Mouse (Mus musculus) cerebellum, adult 2 months (tissue): Measurements from ENCODE around the gene Tmco3. TPM values are rescaled to one million over a fixed set of nuclear protein-coding genes. Genes with fewer than 3 reads are reported as not detected.

Experiments used
- DNase-seq, 2 experiments: peaks; one replicate each; pipeline ENCODE4 v3.0.0; 2021
- H3K27ac ChIP-seq: fragments of 200-500 bp; 2 replicates; pipeline ENCODE4 v1.5.1; 2012; ENCODE audit warnings: low read length, control low read depth, inconsistent platforms; ENCODE audit not compliant: insufficient read depth
- H3K27me3 ChIP-seq: fragments of 200-500 bp; 2 replicates; pipeline ENCODE4 v1.6.1; 2012; ENCODE audit warnings: inconsistent platforms, mild to moderate bottlenecking, low read length, moderate library complexity; ENCODE audit not compliant: control insufficient read depth, insufficient read depth
- H3K4me1 ChIP-seq: fragments of 200-500 bp; 2 replicates; pipeline ENCODE4 v1.6.1; 2011; ENCODE audit warnings: low read length; ENCODE audit not compliant: control insufficient read depth, insufficient read depth
- H3K4me3 ChIP-seq: fragments of 200-500 bp; replicated peaks from 2 replicates; pipeline ENCODE3; 2011; ENCODE audit warnings: mild to moderate bottlenecking, low read depth, low read length, control low read depth; ENCODE audit not compliant: insufficient read depth
- CTCF ChIP-seq: fragments of 200-500 bp; IDR thresholded peaks from 2 replicates; pipeline ENCODE4 v1.5.1; 2011; ENCODE audit warnings: low read depth, mild to moderate bottlenecking, control low read depth, low read length, moderate library complexity, borderline replicate concordance; ENCODE audit not compliant: insufficient read depth
- POLR2A ChIP-seq: fragments of 200-500 bp; IDR thresholded peaks from 2 replicates; pipeline ENCODE4 v1.6.1; 2011; ENCODE audit warnings: low read length, control low read depth, borderline replicate concordance; ENCODE audit not compliant: insufficient read depth
- WGBS: fragments of 180-500 bp; shearing (Covaris S2); methylation state at CpG from one replicate; pipeline ENCODE4 v1.1.7; 2018; 5-methylcytosine and 5-hydroxymethylcytosine counted together
- polyA plus RNA-seq: library from polyadenylated mRNA; depleted of rRNA; stranded (reverse); fragments of >200 nt; gene quantifications from 2 replicates; pipeline ENCODE4 v1.2.3, GENCODE M21; 2012

The Tmco3 gene
- polyA plus RNA-seq, 1 experiment, result 55.2 TPM

DNA sequence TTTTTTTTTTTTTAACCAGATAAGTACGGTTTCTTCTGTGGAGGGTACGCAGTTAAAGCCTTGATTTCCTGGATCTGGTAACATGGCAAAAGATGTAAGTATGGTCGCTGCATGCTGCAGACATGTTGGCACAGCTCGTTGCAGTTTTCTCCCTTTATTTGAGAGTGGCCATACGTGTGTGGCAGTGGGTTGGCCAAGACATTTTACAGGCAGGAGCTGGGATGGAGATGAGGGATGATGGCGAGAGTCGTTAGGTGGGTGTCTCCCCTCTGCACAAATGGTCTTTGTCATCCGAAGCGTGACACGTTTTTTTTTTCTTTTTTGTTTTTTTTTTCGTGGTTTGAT lies 51.6 kb downstream of the Tmco3 start:
- TF ChIP-seq POLR2A, result no peak
- TF ChIP-seq CTCF, result no peak
- no peaks in the 10 kb centered on the region for H3K27me3 ChIP-seq
- peak overlapping the region; percentile 52 for H3K4me3 ChIP-seq
- DNase-seq, result no peak
- no peak overlapping the region for H3K27ac ChIP-seq
- H3K4me1 ChIP-seq, result peaks cover 12% of the 10 kb centered on the region
- 8% methylated on average over 11 of the region's 11 CpGs for WGBS

GRCm38 (mm10) chr8:13340650-13341049 lies 52.7 kb downstream of the Tmco3 start:
- DNase-seq, result no peak
- TF ChIP-seq POLR2A, result no peak
- Histone ChIP-seq H3K27me3 (no peaks in the 10 kb centered on the region), H3K4me1 (peaks cover 12% of the 10 kb centered on the region), H3K4me3 (no peak overlapping the region), H3K27ac (no peak overlapping the region)
- WGBS, result 67% methylated on average over 8 of the region's 8 CpGs

GRCm38 (mm10) chr8:13342340-13342739 lies 54.4 kb downstream of the Tmco3 start:
- H3K4me3 ChIP-seq, result no peak overlapping the region
- 60% methylated on average over 2 of the region's 2 CpGs for WGBS
- no peak for DNase-seq
- no peaks in the 10 kb centered on the region for H3K27me3 ChIP-seq
- H3K4me1 ChIP-seq, result peaks cover 15% of the 10 kb centered on the region
- H3K27ac ChIP-seq, result no peak overlapping the region
- no peak for TF ChIP-seq POLR2A
- TF ChIP-seq CTCF, result no peak

- TF ChIP-seq POLR2A (no peak), CTCF (no peak)
- no peak overlapping the region for H3K4me3 ChIP-seq
- peaks cover 15% of the 10 kb centered on the region for H3K4me1 ChIP-seq
- 96% methylated on average over 4 of the region's 4 CpGs for WGBS
- no peaks in the 10 kb centered on the region for H3K27me3 ChIP-seq
- no peak for DNase-seq
- no peak overlapping the region for H3K27ac ChIP-seq
These were observed 55.1 kb downstream of the Tmco3 start for GRCm38 (mm10) chr8:13343134-13343533.

DNA sequence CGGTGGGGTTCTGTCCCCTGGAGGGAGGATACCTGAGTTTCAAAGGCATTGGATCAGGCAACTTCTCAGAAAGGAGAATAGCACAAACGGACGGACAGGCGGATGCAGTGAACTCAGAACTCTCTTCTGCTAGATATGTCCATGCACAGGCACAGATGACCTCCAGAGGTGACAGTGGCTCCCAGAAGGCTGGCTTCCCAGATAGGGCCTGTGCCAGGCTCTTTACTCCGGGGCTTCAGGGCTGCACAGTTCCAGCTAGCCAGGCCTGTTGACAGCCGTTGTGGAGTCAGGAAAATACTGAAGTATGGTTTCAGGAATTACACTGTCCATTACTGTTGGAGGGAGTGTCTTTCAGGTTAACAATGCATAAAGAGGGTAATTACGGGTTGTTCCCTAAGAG lies 62.1 kb downstream of the Tmco3 start:
- Histone ChIP-seq H3K27me3 (no peaks in the 10 kb centered on the region), H3K4me1 (peaks cover 14% of the 10 kb centered on the region), H3K4me3 (no peak overlapping the region), H3K27ac (no peak overlapping the region)
- no peak for DNase-seq
- 86% methylated on average over 7 of the region's 7 CpGs for WGBS
- TF ChIP-seq POLR2A, result no peak
- no peak for TF ChIP-seq CTCF

DNA sequence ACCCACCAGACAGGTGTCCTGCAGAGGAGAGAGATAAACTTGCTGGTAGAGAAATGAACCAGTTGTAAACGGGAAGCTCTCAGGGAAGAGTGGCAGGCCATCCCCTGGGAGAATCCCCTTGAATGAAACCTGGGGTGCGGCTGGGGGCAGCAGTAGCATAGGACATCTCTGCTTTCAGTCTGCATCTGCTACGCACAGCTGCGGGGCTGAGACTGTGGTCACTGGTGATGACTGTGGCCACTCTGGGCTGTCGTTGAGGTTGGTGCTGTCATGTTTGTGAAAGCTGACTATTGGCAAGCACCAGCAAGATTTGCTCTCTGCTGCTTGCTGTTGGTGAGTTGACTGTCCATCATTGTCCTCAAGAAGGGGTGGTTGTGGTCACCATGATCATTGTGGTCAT lies 63.6 kb downstream of the Tmco3 start:
- TF ChIP-seq POLR2A (no peak), CTCF (no peak)
- Histone ChIP-seq H3K4me1 (peaks cover 19% of the 10 kb centered on the region), H3K27ac (no peak overlapping the region), H3K27me3 (no peaks in the 10 kb centered on the region), H3K4me3 (no peak overlapping the region)
- WGBS, result 75% methylated on average over 5 of the region's 5 CpGs
- no peak for DNase-seq

GRCm38 (mm10) chr8:13352601-13353000 lies 64.6 kb downstream of the Tmco3 start:
- peaks cover 19% of the 10 kb centered on the region for H3K4me1 ChIP-seq
- no peak for DNase-seq
- no peak overlapping the region for H3K4me3 ChIP-seq
- no peak for TF ChIP-seq CTCF
- no peak for TF ChIP-seq POLR2A
- 78% methylated on average over 8 of the region's 8 CpGs for WGBS
- no peaks in the 10 kb centered on the region for H3K27me3 ChIP-seq
- H3K27ac ChIP-seq, result no peak overlapping the region

DNA sequence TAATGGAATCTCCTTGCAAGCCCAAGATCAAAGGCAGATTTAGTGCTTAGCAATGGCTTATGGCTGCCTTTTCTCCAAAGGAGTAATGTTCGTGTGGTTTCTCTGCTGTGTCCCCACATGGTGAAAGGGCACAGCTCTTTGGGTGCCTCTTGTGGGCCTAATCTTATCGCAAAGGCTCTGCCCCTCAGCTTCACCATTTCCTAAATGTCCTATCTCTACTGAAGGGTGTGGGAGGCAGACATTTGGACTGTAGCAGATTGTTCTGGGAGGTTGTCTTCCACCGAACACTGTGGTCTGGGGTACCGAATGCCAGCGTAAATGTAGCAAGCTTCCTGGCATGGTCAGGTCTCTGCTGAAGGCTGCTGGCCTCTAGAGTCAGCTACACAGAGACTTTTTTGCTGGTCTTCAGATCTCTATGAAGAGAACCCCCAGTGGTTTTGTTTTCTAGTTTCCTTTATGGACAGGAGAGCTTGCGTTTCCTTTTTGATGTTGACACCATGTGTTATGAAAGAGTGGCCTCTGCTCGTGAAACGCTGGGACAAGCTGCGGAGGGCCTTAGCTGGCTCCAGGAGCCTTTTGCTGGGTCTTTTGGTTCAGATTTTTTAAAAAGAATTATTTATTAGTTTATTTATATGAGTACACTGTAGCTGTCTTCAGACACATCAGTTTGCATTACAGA lies 65.3 kb downstream of the Tmco3 start:
- WGBS, result 81% methylated on average over 9 of the region's 9 CpGs
- no peak for DNase-seq
- TF ChIP-seq POLR2A (no peak), CTCF (no peak)
- Histone ChIP-seq H3K27me3 (no peaks in the 10 kb centered on the region), H3K27ac (no peak overlapping the region), H3K4me3 (no peak overlapping the region), H3K4me1 (peaks cover 19% of the 10 kb centered on the region)
